Mouse (Mus musculus): ENCODE results near the gene Stard13.

The Stard13 gene

DNA sequence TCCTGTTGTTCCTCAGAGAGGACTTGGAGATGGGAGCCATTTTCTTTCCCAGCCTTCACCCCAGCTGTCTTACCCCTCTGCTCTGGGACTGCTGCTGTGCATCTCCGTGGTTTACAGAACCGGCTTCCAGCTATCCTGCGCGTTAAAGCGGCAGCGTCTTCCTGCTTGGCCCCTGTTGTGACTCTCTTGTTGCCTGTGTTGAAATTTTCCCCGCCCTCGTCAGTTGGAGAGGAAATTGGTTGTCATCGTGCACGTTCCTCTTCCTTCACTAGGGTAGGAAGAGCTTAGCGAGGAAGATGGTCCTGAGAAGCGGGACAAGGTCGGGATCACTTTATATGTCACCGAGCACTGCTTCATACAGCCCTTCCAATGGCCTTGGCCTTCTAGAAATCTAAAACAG is 212.8 kb downstream of the Stard13 start:
- DNase-seq (ENCODE audit: low read depth, low spot score), result no peak

DNA sequence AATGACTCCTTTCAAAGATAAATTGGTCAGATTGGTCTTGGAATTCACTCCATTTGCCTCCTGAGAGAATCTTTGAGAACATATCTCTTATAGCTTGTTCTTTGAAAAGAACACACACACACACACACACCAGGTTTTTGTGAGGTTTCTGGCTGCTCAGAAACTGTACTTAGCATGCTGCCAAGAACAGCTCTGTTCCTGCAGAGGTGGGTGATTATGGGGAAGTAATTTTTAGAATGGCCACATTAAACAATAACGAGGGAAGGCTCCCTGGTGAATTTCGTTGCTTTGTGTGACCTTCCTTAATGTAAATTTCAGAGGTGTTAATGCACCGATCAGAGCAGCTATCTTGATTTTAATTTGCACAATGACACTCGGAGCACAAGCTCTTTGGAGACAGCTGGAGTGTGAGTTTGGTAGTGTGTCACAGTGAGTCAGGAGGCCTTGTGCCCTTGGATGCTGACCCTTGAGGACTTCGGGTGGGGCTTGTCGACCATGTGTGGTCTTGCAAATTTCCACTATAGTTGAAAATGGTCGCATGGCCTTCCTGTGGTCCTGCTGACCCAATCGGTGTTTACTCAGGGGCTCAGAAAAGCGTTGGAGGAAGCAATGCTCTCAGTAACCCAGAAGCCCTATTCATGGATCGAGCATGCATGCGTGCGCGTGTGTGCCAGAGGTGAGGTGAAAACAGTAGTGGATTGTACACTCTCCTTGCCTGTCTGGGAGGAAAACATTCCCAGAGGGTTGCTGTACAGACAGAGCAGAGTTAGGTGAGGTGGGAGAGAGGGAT is 213.4 kb downstream of the Stard13 start:
- peak; percentile 20 for DNase-seq (ENCODE audit: low read depth, low spot score)

DNA sequence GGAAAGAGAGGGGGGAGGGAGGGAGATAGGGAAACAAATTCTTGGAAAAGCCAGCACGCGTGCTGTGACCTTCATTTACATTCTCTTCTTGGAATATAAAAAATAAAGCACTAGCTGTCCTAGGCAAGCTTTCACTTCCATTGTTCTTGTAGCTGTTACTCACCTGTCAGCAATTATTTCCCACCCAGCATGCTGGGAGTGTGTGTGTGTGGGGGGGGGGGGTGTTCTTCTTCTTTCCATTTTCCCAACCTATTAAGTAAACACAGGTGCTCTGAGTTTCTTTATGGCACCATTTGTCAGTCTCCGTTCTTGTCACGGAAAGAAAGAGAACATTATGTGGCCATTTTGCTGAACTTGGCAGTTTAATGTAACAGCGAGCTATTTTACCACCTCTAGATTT is 214.7 kb downstream of the Stard13 start:
- no peak for DNase-seq (ENCODE audit: low read depth, low spot score)

DNA sequence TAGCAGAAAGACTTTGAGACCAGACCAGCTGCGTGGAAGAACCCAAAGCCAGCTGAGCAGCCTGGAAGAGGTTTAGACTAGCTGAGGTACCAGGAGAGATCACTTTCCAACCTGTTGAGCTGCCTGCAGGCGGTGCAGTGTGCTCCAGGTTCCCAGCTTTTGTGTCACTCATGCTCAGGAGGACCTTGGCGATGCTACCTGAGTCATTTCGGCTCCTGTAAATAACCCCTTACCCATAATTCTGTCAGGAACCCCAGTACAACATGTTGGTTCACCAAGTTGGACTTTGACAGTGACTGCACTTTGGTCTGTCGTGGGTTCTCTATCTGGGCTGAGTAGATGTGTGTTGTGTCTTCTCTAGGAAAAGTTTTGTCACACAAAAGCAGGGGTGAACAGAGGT is 215.2 kb downstream of the Stard13 start:
- no peak for DNase-seq (ENCODE audit: low read depth, low spot score)

DNA sequence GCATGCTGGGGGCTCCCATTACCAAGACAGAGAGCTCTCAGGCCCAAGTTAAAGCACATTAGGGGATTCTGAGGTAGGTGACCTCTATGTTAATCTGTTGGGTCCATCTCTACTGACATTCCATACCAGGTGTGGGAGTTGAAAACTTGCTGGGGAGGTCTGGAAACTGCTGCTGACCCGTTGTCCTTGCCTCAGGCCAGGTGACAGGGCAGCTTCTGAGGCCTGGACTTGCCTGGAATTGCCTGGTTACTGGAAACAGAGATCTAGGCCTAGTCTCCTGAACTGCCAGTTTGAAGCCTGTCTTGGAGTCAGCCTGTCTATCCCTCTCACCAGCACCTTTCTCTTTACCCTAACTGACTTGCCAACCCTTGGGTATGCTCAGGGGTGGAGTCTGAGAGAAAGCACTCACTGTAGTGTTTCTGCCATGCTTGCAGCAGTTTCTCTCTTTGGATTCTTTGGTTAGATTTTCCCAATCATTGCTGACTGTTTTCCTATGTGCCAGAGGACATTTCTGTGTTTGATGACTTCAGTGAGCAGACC is 229.3 kb downstream of the Stard13 start:
- DNase-seq (ENCODE audit: low read depth, low spot score), result peak; percentile 19

DNA sequence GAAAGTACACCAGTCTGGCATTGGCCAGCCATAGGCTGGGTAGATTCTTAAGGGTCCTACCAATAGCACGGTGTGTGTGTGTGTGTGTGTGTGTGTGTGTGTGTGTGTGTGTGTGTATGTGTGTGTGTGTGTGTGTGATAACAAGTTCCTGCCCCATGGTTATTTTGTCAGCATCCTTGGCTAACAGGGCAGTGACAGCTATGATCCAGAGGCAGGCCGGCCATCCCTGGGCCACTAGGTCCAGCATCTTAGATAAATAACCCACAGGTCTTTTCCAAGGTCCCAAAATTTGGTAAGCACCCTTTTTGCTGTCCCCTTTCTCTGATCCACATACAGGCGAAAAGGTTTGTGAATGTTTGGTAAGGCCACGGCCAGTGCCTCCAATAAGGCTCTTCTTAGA is 231.6 kb downstream of the Stard13 start:
- DNase-seq (ENCODE audit: low read depth, low spot score), result no peak

DNA sequence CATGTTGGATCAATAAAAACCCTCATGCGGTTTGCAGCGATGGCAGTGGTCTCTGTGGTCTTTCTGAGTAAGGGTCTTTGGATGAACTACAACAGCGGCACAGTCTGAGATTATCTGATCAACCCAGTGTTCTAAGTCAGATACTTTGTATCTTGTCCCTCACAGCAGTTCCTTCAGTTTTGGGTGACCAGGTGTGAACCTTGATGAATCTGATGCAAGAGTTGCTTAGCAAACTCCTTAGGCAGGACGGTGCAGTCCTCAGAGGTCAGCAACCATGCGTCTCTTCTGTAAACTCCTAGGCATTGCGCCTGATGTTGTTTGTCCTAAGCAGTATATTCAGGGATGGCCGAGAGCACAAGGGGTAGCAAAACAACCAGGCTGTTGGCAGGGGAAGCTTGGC is 232.5 kb downstream of the Stard13 start:
- no peak for DNase-seq (ENCODE audit: low read depth, low spot score)

DNA sequence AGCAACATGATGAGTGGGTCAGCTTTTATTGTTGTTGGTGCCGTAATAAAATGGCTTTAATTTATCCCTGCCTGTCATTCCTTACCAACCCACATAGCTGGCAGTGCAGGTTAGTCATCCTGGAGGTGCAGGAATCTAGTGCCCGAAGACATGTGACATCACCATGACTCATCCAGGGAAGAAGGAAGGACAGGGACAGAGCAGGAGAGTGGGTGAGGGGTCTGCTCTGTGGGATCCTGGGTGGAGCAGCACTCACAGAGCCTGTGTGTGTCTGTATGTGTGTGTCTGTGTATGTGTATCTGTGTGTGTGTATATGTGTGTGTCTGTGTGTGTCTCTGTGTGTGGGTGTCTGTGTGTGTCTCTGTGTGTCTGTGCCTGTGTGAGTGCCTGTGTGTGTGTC is 237.1 kb downstream of the Stard13 start:
- DNase-seq (ENCODE audit: low read depth, low spot score), result peak; percentile 98

DNA sequence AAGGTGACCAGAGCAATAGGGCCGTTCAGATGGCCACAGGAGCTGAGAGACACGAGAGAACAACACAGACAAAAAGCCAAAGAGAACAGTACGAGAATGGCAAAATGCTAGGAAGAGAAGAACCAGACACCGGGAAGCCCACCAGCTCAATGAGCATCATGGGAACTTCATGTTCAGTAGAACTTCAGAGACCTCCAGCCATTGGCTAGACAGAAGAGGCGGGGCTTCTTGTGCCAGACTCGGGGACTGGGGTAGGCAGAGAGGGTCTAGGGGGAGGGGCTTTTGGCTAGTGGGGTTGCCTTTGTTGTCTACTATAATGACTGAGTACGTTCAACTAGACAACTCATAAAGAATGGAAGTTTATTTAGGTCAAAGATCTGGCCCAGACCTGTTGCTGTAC is 239.5 kb downstream of the Stard13 start:
- DNase-seq (ENCODE audit: low read depth, low spot score), result no peak

Data from 3T3-L1 (cell line).